Mouse (Mus musculus): Measurements from ENCODE around the gene Prmt7.

The Prmt7 gene

DNA sequence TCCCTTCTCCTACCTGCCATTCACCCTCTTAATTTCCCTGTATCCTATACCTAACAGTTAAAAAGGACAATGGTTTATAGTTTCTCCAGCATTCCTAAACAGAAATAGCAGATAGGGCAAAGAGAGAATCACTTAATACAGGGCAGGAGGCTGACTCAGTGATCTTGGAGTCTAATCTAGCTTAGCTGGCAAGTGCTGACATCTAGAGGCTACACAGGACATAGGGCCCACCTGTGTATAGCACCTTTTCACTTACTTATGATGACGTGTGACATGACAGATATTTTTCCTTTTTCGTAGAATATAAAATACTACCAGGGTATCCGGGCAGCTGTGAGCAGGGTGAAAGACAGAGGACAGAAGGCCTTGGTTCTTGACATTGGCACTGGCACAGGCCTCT lies 8.9 kb downstream of the Prmt7 start:
- no peak for DNase-seq (ENCODE audit: low read depth, low spot score)

- DNase-seq (ENCODE audit: low read depth, low spot score), result peak; percentile 37
Observed at GRCm38 (mm10) chr8:106226589-106226988, 15.9 kb downstream of the Prmt7 start.

DNA sequence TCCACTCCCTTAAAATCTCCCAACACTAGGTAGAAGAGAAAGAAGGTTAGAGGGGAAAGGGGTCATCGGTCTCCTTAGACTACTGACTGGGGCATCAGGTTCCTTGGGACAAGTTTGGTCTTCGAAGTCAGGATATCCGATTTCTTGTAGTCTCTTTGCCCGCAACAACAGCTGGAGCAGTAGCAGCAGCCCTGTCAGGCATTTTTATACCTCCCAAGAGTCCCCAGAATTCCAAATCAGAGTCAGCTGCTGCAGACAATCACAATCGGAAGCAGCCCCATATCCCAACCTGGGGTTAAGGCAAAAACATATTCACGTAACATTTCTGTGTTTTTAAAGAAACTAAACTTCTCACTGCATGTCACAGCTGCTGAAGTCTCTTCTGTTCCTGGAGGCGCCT lies 20.8 kb downstream of the Prmt7 start:
- no peak for DNase-seq (ENCODE audit: low read depth, low spot score)

DNA sequence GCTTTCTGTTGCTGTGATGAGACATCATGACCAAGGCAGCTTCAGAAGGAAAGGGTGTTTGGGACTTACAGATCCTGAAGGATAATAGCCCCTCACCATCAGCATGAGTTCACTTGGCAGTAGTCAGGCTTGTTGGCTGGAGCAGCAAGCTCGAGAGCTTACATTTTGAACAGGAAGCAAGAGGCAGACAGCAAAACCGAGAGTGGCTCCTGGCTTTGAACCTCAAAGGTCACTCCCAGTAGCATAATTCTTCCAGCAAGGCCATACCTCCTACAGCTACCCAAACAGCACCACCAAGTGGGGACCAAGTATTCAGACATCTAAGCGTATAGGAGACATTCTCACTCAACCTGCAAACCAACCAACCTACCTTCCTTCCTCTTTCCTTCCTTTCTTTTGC lies 22.0 kb downstream of the Prmt7 start:
- DNase-seq (ENCODE audit: low read depth, low spot score), result no peak

DNA sequence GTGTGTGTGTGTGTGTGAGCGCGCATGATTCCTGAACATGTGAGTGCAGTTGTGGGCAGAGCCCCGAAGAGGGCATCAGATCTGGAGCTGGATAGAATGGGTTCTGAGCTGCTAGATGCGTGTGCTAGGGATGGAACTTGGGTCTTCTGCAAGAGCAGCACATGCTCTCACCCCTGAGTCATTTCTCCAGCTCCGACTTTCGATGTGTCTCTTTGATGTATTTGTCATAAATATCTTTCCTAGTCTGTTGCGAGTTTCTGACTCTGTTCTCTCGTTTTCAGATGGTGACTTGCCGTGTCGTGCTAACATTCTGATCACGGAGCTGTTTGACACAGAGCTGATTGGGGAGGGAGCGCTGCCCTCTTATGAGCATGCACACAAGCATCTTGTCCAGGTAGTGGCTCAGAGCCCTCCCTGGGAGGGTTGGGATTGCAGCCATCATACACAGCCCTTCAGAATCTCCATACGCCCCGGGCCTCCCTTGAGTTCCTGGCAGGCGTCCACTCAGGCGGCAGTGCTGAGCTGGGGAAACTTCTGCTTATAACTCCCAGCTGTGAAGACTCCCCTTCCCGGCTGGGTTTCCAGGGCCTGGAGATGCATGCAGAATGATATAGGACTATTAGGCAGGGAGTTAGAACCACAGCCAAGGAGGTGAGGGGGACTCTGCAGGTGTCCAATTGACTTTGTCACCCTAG lies 24.0 kb downstream of the Prmt7 start:
- no peak for DNase-seq (ENCODE audit: low read depth, low spot score)

GRCm38 (mm10) chr8:106237106-106237505 lies 26.4 kb downstream of the Prmt7 start:
- DNase-seq (ENCODE audit: low read depth, low spot score), result no peak

- no peak for DNase-seq (ENCODE audit: low read depth, low spot score)
Observed at GRCm38 (mm10) chr8:106250186-106250585, 39.5 kb downstream of the Prmt7 start.

- DNase-seq (ENCODE audit: low read depth, low spot score), result no peak
Observed at GRCm38 (mm10) chr8:106258169-106258568, 47.4 kb downstream of the Prmt7 start.

- no peak for DNase-seq (ENCODE audit: low read depth, low spot score)
Observed at GRCm38 (mm10) chr8:106259579-106260255, 49.0 kb downstream of the Prmt7 start.

DNA sequence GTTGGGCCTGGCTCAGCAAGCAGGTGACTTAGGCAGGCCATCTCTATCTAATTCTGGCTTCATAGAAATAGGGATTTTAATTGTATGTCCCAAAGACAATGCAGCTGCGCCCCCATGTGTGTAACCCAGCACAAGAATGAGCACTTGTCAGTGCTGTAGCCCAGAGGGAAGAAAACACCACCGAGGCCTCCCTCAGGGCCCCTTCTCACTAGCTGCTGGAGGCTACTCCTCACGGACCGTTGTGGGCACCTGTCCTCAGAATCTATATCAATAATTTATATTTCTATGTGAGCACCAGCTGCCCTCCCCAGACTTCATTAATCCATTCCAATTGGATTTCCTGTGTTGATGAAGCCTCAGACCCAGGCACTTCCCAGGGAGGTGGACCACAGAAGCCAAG lies 50.2 kb downstream of the Prmt7 start:
- DNase-seq (ENCODE audit: low read depth, low spot score), result no peak

DNA sequence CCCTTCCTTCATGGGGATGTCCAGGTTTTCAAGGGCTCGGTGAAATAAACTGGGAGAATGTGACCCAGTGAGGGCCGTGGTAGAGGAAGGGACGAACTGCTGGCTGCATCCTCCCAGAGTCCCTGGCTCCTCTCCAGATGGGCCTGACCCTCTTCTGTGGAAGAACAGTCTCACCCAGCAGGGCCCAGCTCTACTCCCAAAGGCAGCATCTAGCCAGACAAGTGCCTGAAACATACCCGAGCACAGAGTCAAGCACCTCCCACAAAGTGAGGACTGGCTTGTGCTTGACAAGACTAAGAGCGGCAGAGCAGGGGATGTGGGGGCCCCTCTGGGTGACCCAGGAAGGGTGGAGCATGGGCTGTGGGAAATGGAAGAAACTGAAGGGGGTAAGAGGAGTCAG lies 51.6 kb downstream of the Prmt7 start:
- DNase-seq (ENCODE audit: low read depth, low spot score), result no peak

- no peak for DNase-seq (ENCODE audit: low read depth, low spot score)
Observed at GRCm38 (mm10) chr8:106263928-106264327, 53.2 kb downstream of the Prmt7 start.

DNA sequence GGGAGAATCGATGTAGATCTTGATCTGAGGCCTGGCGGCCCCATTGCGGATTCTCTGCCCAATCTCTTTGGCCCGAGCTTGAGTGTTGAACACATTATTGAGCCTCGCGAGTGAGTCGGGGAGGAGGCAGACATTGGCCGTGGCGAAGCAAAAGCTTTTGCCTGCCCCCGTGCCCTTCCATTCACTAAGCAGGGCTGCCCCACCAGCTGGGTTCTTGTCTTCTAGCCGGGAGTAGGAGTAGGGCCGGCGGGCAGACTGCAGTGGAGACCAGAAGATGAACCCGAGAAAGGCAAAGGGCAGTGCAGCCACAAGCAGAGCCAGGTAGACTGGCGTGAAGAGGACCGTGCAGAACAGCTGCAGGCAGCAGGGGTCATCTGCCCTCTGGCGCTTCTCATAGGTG lies 54.7 kb downstream of the Prmt7 start:
- no peak for DNase-seq (ENCODE audit: low read depth, low spot score)

DNA sequence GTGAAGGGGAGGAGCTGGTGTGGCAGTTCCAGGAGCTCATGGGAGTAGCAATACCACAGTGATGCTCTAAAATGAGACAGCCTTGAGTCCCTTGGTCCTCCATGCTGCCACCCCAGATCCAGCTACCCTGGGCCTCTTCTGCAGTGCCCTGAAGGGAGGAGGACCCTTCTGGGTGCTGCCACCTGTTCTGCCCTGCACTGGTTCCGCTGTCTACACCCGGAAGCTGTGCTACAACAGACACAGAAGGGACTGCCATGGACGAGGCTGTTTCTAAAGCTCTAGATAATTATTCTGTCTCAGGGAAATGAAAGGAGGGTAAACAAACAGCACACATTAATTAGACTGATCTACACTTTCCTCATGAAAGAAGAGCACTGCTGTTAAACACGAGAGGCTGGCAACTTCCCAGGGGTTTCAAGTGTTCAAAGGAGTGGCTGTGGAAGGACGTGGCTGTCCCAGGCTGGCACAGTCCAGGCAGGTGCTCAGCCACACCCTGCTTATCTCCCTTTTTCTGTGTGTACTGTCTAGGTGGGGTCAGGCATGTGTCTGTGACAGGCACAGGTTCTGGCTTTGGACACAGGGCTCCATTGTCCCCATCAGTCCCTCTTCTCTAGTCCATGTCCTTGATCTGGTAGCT lies 58.1 kb downstream of the Prmt7 start:
- DNase-seq (ENCODE audit: low read depth, low spot score), result no peak

DNA sequence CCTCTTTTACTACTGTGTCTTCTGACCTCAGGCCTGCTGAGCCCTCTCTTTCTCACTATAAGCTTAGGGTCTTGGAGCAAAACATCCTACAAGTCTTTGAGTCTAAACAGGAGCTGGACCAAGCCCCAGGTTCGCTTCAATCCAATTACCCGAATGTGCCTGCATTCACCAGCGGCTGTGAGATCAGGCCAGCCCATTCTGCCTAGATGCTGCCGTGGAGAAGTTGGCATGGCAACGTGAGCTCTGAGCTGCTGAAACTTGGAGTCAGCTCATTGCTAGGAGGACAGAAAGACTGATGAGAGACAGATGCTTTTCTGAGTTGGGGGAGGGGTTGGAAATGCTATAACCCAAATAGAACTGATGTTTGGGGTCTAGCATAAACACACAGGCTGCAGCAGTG lies 60.1 kb downstream of the Prmt7 start:
- DNase-seq (ENCODE audit: low read depth, low spot score), result no peak

GRCm38 (mm10) chr8:106271378-106271777 lies 60.6 kb downstream of the Prmt7 start:
- DNase-seq (ENCODE audit: low read depth, low spot score), result no peak

DNA sequence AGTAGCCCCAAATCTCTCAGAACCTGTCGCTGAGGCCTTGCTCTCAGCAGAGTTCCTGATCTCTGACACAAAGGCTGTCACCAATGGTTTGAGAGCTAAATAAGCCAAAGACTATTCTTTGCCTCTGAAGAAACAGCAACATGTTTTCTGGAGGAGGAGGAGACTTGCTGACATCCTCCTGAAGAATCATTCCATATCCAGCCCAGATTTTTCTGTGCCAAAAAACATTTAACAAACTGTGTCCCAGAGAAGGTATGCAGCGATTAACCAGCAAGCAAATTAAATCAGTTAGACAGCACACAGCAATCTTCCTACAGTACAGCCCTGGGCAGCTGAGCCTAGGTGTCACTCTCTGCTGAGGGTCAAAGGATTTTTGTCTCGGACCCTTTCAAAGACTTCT lies 62.7 kb downstream of the Prmt7 start:
- no peak for DNase-seq (ENCODE audit: low read depth, low spot score)

DNA sequence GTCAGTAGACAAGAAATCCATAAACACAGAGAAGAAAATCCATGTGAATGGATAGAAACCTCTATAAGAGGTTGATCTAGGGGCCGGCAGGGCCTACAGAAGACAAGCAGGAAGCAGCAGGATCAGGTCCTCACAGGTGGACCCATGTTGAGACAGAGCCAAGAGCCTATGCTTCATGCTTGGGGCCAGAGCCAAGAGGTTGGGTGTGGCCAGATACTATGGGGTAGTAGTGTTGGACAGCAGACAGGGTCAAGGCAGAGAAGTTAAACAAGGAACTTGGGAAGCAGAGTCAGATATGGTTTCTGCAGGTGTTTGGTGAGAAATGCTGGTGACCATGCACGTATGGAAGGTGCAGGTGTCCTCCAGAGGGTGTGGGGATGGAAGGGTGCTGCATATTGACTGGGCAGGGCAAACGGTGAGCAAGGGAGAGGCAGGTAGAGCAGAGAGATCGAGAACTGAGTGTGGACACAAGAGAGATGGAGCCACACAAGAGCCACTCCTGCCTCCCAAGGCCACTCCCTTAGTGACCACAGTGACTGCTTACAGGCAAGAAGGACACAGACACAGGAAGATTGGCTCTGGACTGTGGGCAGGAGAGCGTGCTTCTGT lies 66.1 kb downstream of the Prmt7 start:
- DNase-seq (ENCODE audit: low read depth, low spot score), result no peak

DNA sequence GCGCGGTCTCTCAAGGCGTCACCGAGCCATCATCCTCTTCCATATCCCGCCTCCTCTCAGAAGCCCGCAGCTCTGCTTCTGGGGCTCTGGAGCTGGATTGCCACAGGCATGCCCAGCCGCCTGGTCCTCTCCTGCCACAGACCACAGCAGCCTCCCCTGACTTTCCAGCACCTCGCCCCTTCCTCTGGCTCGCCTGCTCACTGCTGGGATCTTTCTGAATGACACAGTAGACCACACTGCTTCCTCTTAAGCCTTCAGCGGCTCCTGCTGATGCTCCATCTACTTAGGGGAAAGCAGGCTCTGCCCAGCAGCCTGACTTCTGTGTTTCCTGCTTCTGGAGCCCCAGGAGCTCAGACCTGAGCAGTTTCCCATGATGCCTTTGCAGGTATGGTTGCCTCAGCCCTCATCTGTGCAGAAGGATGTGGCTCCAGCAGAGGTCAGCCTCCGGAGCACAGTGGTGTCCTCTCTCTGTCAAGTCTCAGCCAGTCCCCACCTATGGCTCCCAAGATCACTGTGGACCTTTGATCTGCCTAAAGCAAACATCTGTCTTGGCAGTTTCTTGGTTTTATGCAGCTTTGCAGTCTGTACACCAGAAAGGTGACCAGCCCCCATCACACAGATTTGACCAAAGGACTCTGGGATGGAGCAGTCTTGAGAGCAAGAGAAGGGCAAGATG lies 67.8 kb downstream of the Prmt7 start:
- DNase-seq (ENCODE audit: low read depth, low spot score), result no peak

DNA sequence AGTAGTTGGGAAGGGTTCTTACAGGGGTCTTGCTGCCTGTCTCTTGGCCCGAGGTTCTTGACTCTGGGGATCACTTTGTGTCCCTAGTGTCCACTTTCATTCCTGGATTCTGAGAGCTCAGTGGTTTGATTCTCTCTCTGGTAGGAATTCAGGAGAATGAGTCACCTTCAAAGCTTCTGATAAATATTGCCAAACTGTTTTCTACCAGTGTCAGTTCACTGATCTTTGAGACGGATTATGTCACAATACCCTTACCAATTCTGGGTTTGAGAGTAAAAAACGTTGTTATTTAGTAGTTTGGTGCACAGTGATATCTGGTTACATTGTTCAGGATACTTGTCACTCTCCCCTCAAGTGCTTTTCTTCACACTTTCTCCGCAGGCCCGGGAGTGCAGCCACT lies 69.4 kb downstream of the Prmt7 start:
- no peak for DNase-seq (ENCODE audit: low read depth, low spot score)

GRCm38 (mm10) chr8:106280844-106281243 lies 70.1 kb downstream of the Prmt7 start:
- DNase-seq (ENCODE audit: low read depth, low spot score), result no peak

GRCm38 (mm10) chr8:106287445-106287844 lies 76.7 kb downstream of the Prmt7 start:
- DNase-seq (ENCODE audit: low read depth, low spot score), result no peak

All from retina, postnatal 7 days (tissue).